Mouse (Mus musculus): Measurements from ENCODE around the gene Cyfip1.

The Cyfip1 gene

DNA sequence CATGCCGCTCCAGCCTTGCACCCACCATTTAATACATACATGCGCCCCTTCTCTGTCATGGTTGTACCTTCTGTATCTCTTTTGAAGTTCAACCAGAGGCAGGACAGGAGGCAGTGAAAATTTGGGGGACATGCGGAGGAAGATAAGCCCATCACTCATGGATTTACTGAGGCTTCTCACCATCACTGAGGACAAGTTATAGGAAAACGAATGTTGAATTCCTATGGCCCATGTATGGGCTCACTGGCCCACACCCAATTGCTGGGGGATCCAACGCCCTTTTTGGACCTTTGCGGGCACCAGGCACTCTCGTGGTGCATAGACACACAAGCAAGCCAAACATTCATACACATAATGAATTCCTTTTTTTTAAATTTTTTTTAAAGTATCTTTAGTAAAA lies at the start of gene Cyfip1:
Cyfip1 (plus strand) TSS at position 301 of the 400 bp plus-strand sequence.
- no peak for DNase-seq

DNA sequence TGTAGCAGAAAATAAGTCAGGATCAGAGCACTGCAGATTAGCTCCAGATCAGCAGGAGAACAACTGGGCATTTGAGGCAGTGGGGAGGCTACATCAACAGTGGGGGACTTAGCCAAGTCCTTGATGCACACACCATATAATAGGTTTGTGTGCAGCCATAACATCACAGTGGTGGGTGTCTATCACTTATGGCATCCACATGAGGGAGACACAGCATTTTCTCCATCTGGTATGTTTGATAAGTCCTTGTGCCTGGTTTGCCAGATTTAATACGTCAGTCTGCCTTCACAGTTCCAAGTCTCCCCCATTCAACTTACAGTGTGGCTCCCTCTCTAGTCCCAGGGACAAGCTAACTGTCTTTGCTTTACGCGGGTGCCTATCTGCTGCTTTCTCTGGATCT lies 49.3 kb upstream of the Cyfip1 start:
- DNase-seq: peak; percentile 37

DNA sequence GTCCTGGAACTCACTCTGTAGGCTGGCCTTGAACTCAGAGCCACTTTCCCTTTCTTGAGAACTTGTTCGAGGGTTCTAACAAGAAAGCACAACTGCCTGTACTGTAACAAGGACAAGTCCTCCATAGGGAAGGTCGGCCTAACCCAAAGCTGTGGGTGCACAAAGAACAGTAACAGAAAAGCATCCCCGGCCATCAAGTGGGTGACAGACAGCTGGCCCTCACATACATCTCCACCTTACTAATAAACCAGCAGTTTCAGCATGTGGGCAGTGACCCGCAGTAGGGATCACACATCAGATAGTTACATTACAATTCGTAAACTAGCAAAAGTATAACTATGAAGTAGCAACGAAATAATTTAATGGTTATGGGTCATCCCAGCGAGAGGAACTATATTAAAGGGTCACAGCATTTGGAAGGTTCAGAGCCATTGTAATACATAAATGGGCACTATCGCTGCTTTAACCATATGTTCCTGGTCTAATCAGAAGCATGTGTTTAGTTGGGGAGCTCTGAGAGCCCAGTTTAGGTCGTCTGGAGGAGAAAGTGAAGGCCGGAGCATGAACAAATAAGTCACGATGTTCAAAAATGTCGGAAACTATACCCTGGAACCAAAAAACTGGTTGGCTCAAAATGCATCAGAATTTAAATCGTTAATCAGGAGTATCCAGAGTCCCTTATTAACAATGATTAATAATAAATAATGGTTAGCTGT lies 48.2 kb upstream of the Cyfip1 start:
- no peak for DNase-seq

DNA sequence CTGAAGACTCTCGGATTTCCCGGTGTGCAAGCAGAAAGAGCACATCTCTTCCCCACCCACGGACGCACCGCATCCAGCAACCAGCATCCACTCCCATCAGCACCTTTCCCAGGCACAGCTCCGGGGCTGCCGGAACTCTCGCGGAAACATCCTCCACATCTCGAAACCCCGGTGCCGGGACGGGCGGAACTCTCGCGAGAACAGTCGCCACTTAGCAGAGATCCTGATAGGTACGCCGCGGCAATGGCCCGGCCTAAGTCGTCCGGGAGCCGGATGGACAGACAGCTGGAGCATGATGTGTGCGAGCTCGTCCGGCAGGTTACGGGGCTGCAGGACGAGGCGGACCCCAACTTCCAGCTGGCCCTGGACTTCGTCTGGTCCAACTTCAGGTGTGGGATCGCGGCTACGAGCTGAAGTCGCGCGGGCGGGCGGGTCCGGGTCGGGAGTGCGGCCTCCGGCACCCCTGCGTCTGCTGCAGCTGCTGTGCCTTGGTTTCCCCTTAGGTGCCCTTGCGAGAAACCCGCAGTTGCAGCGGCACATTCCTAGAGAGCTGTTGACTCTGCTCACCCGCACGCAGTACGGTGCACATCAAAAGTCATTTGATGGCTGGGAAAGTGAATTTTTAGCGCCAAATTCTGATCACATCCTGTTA lies 47.5 kb upstream of the Cyfip1 start, which contains the start of gene Tubgcp5:
Tubgcp5 (plus strand) TSS at position 203 of the 652 bp plus-strand sequence.
- DNase-seq: peak; percentile 98

DNA sequence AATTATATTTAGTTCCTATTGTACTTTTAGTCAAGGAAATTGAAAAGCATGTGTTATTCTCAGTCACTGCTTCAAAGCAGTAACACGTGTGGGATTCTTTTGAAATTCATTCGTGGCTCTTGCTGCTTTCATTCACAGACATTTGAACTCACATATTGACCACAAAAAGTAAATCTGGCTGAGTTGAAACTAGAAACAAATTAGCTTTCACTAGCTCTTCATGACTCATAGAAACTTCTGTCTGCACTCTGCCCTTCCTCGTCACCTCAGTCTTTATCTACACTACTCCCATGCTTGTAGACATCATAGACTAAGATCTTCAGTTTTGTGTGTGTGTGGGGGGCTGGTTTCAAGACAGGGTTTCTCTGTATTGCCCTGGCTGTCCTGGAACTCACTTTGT lies 41.6 kb upstream of the Cyfip1 start:
- no peak for DNase-seq

DNA sequence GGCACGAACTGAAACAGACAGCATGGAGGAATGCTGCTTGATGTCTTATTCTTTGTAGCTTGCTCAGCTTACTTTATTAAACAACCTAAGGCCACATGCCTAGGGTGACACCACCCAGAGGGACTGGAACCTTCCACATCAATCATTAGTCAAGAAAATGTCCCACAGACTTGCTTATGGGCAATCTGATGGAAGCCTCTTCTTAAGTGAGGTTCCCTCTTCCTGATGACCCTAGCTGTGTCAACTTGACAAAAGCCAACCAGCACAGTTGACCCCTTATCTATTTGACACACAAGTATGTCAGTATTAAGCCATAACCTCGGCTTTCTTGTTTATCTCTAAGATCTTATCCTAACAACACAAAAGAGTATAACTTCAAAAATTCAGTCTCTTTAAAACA lies 31.6 kb upstream of the Cyfip1 start:
- no peak for DNase-seq

DNA sequence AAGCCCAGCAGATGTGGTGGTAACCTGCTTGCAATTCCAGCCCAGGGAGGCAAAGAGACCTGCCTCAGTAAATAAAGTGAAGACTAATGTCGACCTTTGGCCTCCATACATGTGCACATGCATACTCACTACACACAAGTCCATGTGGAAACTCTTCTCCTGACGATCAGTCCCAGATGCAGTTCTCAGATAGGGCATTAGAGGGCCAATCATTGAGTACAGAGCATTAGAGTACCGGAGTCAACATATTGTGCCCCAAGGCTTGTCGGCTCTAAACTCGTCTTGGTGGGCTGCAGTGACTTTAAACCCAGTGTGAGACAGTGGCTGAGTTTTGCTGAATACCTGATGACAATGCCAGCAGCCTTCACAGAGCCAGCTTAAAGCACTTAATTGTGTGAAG lies 17.1 kb upstream of the Cyfip1 start:
- DNase-seq: no peak

DNA sequence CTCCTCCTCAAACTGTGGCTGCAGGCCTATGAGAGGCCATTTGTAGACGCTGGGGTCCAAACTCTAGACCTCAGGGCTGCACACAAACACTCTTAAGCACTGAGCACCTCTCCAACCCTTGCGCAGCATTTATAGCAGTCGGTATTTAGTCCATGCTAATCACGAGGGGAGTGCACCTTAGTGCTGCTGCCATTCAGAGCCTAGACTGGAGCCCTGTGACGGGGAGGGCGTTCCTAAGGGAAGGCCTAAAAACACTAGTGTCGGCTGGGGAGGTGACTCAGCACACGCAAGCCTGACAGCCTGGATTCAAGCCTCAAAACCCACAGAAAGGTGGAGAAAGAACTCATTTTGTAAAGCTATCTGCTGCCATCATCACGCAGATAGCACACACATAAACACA lies 14.0 kb upstream of the Cyfip1 start:
- no peak for DNase-seq

DNA sequence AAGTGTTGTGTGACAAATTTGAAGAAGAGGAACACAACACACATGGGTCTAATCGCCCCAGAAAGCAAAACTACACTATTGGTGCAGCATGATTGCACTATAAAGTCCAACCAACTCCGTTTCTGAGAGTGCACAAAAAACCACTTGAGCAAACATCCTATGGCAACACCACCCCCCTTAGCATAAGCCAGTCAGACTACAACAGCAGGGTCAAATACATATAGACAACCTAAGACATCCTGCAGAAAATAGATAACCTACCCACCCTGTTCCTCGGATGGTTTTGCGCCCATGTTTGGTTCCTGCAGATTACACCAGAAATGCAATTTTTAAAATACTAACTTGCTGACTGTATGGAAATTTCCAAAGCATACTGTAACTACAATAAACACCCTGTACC lies 4.7 kb upstream of the Cyfip1 start:
- DNase-seq: no peak

DNA sequence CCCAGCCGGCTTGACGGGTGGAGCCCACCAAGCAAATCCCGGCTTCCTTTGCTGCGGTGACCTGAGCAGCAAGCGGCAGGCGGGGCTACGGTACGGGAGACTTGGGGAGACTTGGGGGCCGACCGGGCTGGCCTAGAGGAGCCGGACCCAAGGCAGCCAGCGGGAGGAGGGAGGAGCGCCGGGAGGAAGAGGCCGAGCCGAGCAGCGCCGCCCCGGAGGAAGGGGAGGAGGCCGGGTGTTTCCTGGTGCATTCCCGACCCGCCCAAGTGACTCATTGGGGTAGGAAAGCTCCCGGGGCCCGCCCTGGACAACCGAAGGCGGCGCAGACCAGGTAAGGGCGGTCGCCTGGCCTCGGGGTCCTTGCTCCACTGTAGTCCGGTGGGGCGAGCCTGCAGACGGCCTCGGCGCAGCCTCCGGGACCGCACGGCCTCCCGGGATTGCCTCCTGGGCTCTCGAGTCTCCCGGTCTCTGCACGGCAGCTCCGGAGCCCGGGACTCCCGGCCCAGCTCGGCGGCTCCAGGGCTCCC lies 495 bp downstream of the Cyfip1 start:
- DNase-seq: peak; percentile 92

DNA sequence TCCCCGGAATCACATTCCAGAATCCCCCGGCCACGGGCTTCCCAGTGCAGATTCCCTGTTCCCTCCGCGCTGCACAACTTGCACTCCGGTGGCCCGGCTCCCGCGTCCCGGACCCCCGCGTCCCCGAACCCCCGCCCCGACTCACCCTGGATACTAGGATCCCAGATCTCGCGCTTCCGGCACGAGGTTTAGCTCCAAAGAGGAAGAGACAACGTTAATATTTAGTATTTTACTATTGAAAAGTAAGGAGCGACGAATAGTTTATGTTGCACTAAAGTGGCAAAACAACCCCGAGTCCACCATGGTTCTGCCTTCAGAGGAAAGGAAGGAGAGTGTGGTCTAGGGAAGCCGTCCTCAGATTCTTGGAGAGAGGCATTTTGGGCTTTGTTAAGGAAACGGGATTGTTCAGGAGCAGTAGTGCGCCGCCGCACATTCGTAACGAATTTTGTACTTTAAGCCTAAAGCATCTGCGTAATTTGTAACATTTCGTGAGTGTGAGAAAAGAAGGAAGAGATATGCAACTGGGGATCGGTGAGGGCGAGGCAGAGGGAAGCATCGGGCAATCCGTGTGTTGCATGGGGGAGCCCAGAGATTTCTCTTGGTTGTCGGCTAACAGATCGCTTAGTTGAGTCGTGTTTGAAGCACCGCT lies 1.1 kb downstream of the Cyfip1 start:
- DNase-seq: peak; percentile 31

DNA sequence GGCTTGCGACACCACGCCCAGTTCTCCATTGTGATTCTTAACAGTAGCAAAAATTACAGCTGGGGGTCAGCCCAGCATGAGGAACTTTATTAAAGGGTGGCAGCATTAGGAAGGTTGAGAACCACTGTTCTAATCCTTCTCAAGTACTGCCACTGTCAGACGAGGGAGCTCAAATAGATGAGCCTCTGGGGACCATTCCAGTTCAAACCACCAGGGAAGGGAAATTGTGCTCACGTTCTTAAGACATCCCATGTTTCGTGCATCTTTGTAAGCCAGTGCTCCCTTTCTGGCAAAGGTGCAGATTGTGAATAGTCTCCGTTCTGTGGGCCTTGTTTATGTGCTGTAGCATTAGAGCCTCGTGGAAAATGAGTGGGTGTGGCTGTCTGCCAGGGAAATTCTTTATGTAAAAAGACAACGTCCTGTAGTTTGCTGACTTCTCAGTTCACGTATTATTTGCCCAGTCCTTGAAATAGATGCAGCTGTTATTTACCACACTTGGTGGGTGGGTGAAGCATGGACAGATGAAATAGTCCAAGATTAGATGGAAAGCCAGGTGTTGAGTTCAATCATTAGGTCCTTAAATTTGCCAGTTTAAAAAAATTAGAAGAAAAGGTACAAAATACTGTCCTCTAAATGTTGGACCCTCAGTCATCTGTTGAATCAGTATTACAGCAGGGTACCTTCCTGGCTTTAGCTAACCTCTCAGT lies 5.2 kb downstream of the Cyfip1 start:
- DNase-seq: no peak

DNA sequence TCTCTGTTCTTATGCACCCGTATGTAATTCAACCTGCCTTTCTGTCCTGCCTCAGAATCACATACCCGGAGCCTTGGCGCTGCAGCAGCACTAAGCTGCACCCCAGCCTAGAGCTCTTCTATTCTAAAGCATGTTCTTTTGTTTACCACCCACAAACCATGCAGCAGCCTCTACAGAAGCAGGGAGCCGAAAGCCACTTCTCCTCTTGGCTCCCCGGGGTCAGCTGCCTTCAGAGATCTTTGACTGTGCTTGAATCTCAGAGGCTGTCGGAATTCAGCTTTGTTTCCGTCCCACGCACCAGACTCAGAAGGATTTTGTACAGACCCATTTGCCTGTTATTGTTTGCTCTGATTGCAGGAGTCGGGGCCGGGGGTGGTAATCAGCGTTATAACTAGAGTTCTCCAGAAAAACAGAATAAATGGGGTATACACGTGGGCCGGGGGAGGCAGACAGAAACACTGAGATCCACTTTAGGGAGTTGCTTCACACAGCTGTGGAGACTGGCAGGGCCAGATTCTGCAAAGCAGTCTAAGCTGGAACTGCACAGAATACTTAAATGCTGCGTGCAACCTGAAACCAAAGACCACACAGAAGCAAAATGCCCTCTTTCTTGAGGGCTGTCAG lies 8.5 kb downstream of the Cyfip1 start:
- DNase-seq: peak; percentile 81

DNA sequence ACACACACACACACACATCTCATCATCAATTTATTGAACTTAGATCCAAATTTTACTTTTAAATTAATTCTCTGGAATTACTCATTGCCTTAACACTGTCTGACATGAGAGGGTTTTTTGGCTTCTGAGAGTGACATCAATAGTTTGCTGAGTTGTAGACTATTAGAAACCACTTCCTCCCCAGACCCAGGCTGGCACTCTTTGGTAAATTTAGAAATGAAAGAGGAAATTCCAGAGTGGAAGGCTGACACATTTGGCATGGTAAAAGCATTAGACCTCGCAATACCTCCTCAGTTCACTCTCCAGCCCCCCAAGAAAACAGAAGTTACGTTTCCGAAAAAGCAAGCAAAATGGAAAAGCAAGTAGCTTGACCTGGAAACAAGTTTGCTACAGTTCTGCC lies 11.2 kb downstream of the Cyfip1 start:
- DNase-seq: no peak

DNA sequence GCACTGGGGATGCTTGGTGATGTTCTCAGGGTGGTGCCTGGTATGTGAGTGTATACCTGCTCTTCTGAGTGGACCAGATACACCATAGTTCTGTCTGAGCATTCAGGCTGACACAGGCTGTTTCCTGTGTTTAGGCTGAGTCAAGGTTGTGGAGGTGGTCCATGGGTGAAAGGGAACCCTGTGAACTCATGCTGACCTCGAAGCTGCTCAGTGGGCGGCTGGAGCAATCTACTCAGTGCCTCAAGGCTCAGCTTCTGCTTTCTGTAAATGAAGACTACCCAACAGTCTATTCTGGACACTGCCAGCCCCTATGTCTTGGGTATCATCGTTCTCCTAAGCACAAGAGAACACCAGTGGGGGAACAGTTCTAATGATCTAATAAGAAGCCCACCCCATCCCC lies 14.1 kb downstream of the Cyfip1 start:
- no peak for DNase-seq

DNA sequence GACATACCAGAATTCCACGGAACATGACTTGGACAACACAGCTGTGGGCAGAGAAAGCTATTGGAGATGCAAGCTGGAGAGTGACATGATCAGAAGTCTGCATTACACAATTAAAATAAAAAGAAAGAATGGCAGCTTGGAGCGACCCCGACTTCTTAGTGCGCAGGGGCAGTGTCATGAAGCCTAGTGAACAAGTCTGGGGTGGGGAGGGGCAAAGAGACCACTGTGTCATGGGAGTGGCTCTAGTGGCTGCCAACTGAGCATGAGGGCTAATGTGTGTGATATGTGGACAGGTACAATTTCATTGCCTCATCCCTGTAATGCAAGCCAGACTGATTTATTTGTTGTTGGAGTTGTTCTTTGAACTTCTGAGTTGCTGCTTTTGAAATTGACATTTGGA lies 15.2 kb downstream of the Cyfip1 start:
- no peak for DNase-seq

DNA sequence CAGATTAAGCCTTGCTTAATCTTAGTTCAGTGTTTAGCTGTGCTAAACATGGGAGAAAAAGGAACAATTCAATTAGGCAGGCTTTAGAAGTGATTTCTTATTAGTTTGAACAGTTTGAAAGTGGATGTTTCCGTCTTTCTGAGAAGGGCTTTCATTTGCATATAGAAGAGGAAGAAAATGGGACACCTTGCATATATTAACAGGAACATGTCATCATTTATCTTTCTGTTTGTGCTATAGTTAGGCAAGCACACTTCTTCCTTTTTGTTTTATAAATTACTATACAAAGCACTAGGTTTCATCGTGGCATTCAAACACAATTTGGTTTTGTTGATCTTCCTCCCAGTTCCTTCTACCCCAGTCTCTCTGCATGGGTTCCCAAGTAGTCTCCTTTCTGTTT lies 16.2 kb downstream of the Cyfip1 start:
- no peak for DNase-seq

DNA sequence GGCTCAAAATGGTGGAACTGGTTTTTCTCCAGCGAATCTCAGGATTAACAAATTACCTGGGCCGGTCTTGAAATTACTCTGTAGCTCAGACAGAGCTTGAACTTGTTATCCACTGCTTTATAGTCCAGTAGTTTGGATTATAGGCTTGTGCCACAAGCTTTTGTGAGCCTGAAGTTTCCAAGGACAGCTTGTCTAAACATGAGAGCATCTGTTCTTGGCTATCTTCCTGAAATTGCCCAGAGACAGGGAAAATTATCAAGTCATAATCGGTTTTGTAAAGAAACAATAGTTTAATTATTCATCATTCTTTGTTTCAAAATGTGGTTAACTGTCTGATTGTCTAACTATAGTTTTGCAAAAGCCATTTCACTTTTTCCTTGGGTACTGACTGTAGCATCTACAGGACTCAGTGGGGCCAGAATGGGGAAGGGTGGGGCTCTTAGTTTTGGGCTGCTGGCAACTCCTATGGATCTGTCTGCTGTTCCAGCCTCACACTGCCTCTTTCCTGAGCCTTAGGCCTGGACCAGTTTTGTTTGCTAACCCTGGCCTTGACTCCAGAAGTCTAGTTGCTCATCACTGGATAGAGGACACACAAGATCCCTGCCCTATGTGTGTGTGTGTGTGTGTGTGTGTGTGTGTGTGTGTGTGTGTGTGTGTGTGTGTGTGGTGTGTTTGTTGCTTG lies 17.4 kb downstream of the Cyfip1 start:
- DNase-seq: no peak

DNA sequence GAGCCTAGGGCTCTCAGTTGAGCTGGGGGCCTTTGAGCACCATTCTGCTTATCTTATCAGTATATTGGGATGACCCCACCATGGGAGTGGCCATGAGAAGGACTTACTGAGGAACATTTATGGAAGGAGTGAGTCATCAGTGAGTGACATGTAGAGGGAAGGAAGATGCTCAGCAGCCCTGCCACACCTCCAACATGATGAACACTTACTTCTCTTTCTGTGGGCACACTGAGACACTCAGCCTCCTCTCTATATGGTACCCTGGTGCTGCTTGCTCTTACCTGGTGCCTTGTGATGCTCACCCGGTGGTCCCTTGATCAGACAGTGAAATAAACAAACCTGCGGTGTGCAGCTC lies 17.9 kb downstream of the Cyfip1 start:
- DNase-seq: no peak

DNA sequence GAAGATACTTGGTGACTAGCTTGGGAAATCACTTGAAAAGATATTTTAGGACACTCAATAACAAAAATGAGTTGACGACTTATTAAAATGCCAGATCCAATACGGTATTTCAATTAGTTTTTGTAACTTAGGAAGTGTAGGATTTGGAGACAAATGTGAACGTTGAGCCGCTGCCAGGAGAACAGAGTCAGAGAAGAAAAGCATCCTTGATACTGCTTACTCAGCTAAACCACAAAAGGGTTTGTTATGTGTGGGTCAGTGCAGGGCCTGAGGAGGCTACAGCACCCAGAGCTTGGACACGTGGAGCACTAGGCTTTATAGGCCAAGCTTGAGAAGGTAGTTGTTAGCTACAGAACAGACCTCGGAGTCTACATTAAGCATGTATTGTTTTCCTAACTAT lies 18.4 kb downstream of the Cyfip1 start:
- no peak for DNase-seq

DNA sequence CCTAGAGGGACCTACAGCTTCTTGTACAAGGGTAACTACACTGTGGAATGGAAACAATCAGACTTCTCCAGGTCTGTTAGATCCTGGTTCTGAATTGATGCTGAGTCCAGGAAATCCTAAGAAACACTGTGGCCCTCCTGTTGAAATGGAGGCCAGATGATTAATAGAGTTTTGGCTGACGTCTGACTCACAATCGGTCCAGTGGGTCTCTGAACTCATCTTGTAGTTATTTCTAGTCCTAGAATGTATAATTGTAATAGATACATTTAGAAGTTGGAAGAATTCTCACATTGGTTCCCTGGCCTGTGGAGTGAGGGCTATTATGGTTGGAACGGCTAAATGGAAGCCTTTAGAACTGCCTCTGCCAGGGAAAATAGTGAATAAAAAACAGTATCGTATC lies 19.6 kb downstream of the Cyfip1 start:
- no peak for DNase-seq

DNA sequence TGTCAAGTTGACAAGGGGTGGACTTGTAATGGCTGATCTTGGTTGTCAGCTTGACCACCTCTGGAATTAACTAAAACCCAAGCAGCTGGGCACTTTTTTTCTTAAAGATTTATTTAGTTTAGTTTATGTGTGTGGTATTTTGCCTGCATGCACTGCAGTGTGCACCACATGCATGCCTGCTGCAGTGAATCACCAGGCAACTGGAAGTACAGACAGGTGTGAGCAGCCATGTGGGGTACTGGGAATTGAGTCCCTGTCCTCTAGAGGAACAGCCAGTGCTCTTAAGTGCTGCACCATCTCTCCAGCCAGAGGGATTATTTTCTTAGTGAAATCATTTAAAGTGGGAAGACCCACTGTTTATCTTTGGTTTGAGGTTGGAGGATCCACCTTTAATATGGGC lies 23.5 kb downstream of the Cyfip1 start:
- DNase-seq: no peak
